Mouse (Mus musculus): ENCODE results near the gene Hoxb2. TPM values are rescaled to one million over a fixed set of nuclear protein-coding genes. Genes with fewer than 3 reads are reported as not detected.

Hoxb2 gene
- polyA plus RNA-seq, 1 experiment from 2014 or later = 36.9 TPM

DNA sequence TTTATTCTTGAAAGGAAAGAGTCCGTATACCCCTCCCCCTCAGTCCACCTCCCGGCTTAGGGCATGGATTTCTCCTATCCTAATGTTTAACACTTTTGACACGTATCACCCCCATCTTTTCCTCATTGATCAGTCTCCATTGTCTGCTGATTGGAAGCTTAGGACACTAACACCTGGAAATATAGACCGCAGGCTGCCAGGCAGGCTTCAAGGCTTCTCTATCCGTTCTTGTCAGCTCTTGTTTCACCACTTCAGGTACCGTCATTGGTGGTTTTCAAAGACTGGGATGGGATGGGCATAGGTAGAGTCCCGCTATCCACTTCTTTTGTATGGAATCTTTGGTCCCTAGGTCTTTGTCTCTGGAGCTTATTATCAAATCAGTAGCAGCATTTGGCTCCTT is 23.2 kb upstream of the Hoxb2 start:
- Histone ChIP-seq H3K27me3 (peaks cover 75% of the 10 kb centered on the region), H3K9ac (peak overlapping the region; percentile 59), H3K4me3 (peak overlapping the region; percentile 58), H3K36me3 (no peaks in the 10 kb centered on the region), H3K4me1 (peaks cover 31% of the 10 kb centered on the region), H3K27ac (peak overlapping the region; percentile 99), H3K9me3 (no peaks in the 10 kb centered on the region), H3K4me2 (peak overlapping the region; percentile 70)
- 11% methylated on average over 7 of the region's 7 CpGs for WGBS
- ATAC-seq (ENCODE audit: borderline replicate concordance, extremely low read depth, low FRiP score, low TSS enrichment) = no peak

DNA sequence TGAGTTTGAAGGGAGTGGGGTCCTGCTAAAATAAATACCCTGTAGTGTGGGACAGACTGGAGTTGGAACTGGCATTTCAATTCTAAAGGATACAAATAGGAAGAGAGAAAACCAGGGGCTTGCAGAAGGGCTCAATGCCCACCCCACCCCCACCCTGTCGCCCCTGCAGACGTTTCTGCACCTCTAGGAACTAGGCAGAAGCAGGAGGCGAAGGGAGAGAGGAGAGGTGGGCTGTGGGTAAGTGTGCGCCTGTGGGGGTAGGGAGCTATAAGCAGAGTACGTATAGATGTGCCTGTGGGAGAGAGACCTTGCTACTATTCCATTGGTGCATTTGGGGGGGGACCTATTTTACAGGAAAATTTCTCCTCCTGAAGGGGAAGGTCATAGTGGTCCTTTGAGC is 22.6 kb upstream of the Hoxb2 start:
- no peaks in the 10 kb centered on the region for H3K9me3 ChIP-seq
- H3K27ac ChIP-seq = peak overlapping the region; percentile 99
- peak overlapping the region; percentile 41 for H3K9ac ChIP-seq
- 19% methylated on average over 5 of the region's 5 CpGs for WGBS
- no peaks in the 10 kb centered on the region for H3K36me3 ChIP-seq
- H3K4me2 ChIP-seq = peak overlapping the region; percentile 70
- H3K27me3 ChIP-seq = peaks cover 72% of the 10 kb centered on the region
- peaks cover 31% of the 10 kb centered on the region for H3K4me1 ChIP-seq
- no peak for ATAC-seq (ENCODE audit: borderline replicate concordance, extremely low read depth, low FRiP score, low TSS enrichment)
- peak overlapping the region; percentile 58 for H3K4me3 ChIP-seq

DNA sequence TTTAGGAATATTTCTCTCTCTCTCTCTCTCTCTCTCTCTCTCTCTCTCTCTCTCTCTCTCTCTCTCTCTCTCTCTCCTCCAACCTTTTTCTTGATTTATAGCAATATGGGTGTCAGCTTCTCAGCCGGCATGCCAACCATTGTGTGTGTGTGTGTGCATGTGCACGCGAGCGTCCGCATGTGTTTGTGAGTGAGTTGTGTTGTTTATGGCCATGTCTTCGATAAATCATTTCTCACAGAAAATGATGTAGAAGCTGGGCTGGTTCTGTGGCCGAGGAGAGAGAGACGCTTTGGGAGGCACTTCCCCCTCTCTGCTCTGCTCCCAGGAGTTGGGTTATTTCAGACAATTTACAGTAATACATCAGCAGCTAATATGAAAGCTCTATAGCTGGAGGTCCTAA is 21.7 kb upstream of the Hoxb2 start:
- peak overlapping the region; percentile 41; the same call in 1 of the 2 replicates for H3K9ac ChIP-seq
- H3K4me2 ChIP-seq = peak overlapping the region; percentile 70
- H3K27me3 ChIP-seq = peaks cover 80% of the 10 kb centered on the region
- H3K4me1 ChIP-seq = peaks cover 31% of the 10 kb centered on the region
- H3K9me3 ChIP-seq = no peaks in the 10 kb centered on the region
- H3K27ac ChIP-seq = peak overlapping the region; percentile 99
- H3K4me3 ChIP-seq = peak overlapping the region; percentile 58
- no peaks in the 10 kb centered on the region for H3K36me3 ChIP-seq
- 21% methylated on average over 8 of the region's 8 CpGs for WGBS
- ATAC-seq (ENCODE audit: borderline replicate concordance, extremely low read depth, low FRiP score, low TSS enrichment) = no peak

DNA sequence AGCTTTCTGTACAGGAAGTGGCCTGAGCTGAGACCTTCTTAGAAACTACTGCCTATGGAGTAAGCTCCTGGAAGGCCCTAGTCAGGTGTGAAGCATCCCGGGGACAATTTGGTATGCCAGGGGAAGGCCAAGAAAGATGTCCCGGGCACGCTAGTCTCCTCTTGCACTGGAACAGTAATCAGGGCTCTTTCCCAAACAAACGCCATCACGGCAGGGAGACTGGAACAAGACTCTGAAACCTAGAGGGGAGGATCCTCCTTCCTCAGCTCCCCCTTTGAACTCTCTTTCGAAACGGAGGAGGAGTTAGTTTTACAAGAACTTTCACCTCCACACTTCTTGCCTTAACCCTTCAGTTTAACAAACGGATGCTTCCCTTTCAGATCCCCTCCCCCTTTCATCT is 18.2 kb upstream of the Hoxb2 start:
- Histone ChIP-seq H3K9me3 (no peaks in the 10 kb centered on the region), H3K27ac (peak overlapping the region; percentile 99), H3K4me3 (peak overlapping the region; percentile 48), H3K36me3 (no peaks in the 10 kb centered on the region), H3K4me2 (peak overlapping the region; percentile 80), H3K4me1 (peaks cover 51% of the 10 kb centered on the region), H3K27me3 (peaks cover 88% of the 10 kb centered on the region), H3K9ac (peak overlapping the region; percentile 54)
- WGBS = 3% methylated on average over 8 of the region's 8 CpGs
- peak; percentile 40; the same call in 1 of the 2 replicates for ATAC-seq (ENCODE audit: borderline replicate concordance, extremely low read depth, low FRiP score, low TSS enrichment)

DNA sequence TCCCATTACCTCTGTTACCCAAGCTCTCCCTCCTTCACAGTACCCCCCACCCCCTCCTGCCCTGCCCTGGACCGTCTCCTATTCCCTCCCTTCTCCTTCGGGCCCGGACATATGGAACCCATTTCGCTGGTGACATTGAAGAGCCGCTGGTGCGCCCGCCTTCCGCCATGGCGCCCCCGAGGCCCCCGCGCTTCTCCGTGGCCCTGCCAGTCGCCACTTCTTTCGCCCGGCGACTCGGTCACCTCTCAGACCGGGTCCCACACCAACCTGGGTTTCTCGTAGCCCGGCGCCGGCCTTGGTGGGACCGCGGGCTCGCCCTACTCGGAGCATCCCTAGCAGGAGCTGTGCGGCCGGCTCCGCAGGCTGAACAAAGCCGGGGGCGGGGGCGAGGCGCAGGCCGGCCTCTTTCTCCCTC is 17.7 kb upstream of the Hoxb2 start:
- WGBS = 2% methylated on average over 35 of the region's 35 CpGs
- Histone ChIP-seq H3K36me3 (no peaks in the 10 kb centered on the region), H3K9ac (peak overlapping the region; percentile 54), H3K4me1 (peaks cover 50% of the 10 kb centered on the region), H3K27ac (peak overlapping the region; percentile 99), H3K4me3 (peak overlapping the region; percentile 48), H3K9me3 (no peaks in the 10 kb centered on the region), H3K4me2 (peak overlapping the region; percentile 80), H3K27me3 (peaks cover 87% of the 10 kb centered on the region)
- ATAC-seq (ENCODE audit: borderline replicate concordance, extremely low read depth, low FRiP score, low TSS enrichment) = peak; percentile 79

DNA sequence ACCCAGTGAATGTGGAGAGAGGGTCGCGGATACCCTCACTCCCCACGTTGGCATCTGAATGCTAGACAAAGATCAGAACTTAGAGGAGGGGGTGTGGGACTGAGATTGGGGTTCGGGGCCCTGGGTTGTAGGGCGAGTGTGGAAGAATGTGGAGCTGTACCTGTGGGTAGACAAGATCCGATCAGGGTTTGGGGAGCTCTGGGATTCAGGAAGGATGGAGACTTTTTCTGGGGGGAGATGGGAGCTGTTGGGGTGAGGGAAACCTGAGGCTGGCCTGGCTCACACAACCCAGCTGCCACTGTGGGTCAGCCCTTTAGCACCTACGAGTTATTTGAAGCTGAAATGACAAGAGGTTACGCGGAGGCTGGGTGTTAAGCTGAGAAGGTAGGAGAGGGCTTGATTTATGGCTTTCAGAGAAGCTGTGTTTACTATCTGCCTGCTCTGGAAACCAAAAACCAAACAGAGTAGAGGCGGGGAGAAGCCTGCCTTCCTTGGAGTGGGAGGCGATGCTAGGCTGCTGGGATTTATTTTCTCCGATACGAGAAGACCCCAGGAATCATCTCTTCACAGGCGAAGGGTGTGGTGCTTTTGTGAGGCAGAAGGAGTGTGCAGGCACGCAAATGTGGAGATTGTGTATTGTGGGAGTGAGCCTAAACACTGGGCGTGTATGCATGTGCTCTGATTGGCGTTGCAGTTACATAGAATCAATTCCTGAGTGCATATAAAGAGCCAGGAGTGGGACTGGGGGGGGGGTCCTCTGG is 16.9 kb upstream of the Hoxb2 start:
- Histone ChIP-seq H3K4me3 (peak overlapping the region; percentile 48), H3K4me2 (peak overlapping the region; percentile 80), H3K9ac (peak overlapping the region; percentile 54), H3K27me3 (peaks cover 87% of the 10 kb centered on the region), H3K27ac (peak overlapping the region; percentile 99), H3K9me3 (no peaks in the 10 kb centered on the region), H3K36me3 (no peaks in the 10 kb centered on the region), H3K4me1 (peaks cover 56% of the 10 kb centered on the region)
- ATAC-seq (ENCODE audit: borderline replicate concordance, extremely low read depth, low FRiP score, low TSS enrichment) = no peak
- WGBS = 9% methylated on average over 17 of the region's 17 CpGs

DNA sequence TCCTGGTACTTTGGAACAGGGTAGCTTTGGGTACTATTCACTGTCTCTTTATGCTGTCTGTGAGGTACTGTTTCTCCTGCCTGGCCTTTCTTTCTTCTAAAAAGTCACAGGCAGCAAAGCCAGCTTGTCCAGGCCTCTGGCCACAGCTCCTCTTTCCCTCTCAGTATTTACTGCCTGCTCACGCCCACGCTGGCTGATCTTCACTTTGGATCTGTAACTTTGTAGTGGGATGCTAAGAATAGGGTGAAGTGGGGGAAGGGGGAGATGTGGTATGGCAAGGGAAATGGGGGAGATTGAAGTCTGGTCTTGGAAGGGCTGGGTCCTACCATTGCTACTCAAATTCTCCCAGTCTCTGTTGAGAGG is 16.3 kb upstream of the Hoxb2 start:
- WGBS = 20% methylated on average over 2 of the region's 2 CpGs
- H3K9me3 ChIP-seq = no peaks in the 10 kb centered on the region
- H3K4me1 ChIP-seq = peaks cover 62% of the 10 kb centered on the region
- H3K9ac ChIP-seq = peak overlapping the region; percentile 54
- peak overlapping the region; percentile 99 for H3K27ac ChIP-seq
- H3K4me3 ChIP-seq = peak overlapping the region; percentile 48
- peak overlapping the region; percentile 80 for H3K4me2 ChIP-seq
- no peaks in the 10 kb centered on the region for H3K36me3 ChIP-seq
- ATAC-seq (ENCODE audit: borderline replicate concordance, extremely low read depth, low FRiP score, low TSS enrichment) = no peak
- H3K27me3 ChIP-seq = peaks cover 90% of the 10 kb centered on the region

DNA sequence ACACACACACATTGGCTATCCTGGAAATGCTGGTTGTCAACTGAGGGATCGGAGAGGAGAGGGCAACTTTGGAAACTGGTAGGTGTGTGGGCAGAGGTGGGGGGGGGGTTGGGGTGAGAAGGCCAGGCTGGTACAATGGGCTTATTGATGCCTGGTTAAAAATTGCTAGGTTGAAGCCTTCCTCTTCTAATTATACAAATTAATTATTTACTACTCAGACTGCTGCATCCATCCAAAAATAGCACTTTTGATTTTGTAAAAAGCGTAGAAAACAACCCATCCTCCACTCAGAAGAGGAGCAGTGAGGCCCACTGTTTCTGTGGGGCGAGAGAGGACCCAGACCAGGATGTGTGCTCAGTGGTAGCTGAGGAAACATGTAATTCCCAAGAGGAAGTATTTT is 15.3 kb upstream of the Hoxb2 start:
- Histone ChIP-seq H3K9ac (peak overlapping the region; percentile 54), H3K9me3 (no peaks in the 10 kb centered on the region), H3K27me3 (peaks cover 84% of the 10 kb centered on the region), H3K4me3 (peak overlapping the region; percentile 48), H3K36me3 (no peaks in the 10 kb centered on the region), H3K4me2 (peak overlapping the region; percentile 80), H3K27ac (peak overlapping the region; percentile 99), H3K4me1 (peaks cover 61% of the 10 kb centered on the region)
- 18% methylated on average over 3 of the region's 3 CpGs for WGBS
- no peak for ATAC-seq (ENCODE audit: borderline replicate concordance, extremely low read depth, low FRiP score, low TSS enrichment)

DNA sequence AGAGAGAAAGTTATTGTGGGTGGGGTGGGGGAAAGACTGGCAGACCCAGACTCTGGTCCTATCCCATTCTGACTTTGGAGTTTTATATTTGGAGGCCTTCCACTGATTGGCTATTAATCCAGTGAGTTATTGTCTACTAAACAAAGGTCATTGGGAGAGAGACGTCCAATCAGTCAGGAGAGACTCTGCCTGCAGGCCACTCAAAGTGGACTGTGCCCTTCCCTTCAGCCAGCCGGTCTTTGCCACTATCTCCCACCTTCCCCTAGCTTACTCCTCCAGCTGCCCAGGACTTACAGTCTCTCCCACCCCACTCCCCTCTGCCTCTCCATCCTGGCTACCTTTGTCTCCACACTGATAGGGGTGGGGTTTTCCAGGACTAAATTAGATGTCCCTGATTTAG is 13.7 kb upstream of the Hoxb2 start:
- H3K4me2 ChIP-seq = peak overlapping the region; percentile 80
- peak overlapping the region; percentile 48 for H3K4me3 ChIP-seq
- peak overlapping the region; percentile 99 for H3K27ac ChIP-seq
- no peak for ATAC-seq (ENCODE audit: borderline replicate concordance, extremely low read depth, low FRiP score, low TSS enrichment)
- WGBS = 18% methylated on average over 2 of the region's 2 CpGs
- no peaks in the 10 kb centered on the region for H3K36me3 ChIP-seq
- peak overlapping the region; percentile 10 for H3K9ac ChIP-seq
- peaks cover 48% of the 10 kb centered on the region for H3K4me1 ChIP-seq
- peaks cover 72% of the 10 kb centered on the region for H3K27me3 ChIP-seq
- no peaks in the 10 kb centered on the region for H3K9me3 ChIP-seq

DNA sequence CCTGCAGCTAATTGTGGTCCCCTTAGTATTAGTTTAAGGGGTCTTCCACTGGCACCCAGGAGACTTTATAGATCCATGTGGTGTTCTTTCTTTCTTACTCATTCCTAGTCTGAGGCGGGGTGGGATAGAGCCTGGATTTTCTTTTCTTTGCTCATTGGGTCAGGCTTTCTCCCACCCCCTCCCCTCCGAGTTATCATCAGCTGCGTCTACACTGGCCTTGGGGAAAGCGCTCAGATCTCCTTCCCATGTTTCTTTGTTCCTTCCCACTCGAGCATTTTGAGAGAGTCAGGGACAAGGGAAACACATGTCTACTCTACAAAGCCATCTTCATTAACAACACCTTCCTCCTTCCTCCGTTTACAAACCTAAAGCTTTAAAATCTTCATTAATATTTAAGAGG is 13.3 kb upstream of the Hoxb2 start:
- 10% methylated on average over 6 of the region's 6 CpGs for WGBS
- H3K36me3 ChIP-seq = no peaks in the 10 kb centered on the region
- peaks cover 44% of the 10 kb centered on the region for H3K4me1 ChIP-seq
- peaks cover 72% of the 10 kb centered on the region for H3K27me3 ChIP-seq
- no peaks in the 10 kb centered on the region for H3K9me3 ChIP-seq
- ATAC-seq (ENCODE audit: borderline replicate concordance, extremely low read depth, low FRiP score, low TSS enrichment) = no peak
- peak overlapping the region; percentile 10 for H3K9ac ChIP-seq
- H3K4me3 ChIP-seq = peak overlapping the region; percentile 48
- peak overlapping the region; percentile 99 for H3K27ac ChIP-seq
- H3K4me2 ChIP-seq = peak overlapping the region; percentile 80

DNA sequence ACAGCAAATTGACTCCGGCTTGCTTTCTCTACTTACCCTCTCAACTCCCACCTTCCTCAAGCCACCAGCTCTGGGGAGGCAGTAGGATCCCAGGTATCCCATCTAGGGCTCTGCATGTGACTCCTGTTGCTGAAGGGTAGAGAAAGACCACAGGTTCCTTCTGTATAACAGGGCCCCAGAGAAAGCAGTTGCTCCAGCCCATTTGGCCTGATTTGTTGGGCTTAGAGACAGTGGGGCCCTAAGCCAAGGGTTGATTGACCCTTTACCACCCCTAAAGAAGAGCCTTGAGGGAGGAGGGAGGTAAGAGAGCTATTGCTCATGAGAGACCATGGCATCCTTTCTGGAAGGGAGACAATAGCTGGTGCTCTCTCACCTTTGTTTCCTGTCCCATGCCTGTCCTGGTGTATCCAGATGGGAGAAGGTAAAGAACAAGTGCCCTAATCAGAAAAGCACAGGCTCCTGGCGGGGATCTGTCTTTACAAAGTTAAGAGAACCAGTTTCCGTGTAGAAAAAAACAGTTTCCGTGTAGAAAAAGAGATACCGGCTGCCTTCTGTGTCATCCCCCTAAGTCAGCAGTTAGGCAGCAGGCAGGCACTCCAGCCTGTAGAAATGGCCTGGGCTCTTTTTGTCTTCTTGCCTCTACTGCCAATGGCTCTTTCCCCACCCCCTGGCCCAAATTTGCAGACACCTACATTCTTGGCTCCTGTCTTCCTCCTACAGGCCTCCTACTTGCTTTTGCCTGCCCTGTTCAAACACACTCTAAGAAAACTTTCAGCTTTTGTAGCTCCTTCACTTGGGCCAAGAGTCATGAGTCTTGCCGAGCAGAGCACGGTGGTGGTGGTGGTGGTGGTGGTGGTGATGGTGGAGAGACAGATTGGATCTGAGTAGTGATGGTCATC is 11.1 kb upstream of the Hoxb2 start:
- no peak for ATAC-seq (ENCODE audit: borderline replicate concordance, extremely low read depth, low FRiP score, low TSS enrichment)

More for the DNA sequence above, 11.1 kb upstream of the Hoxb2 start:
- Histone ChIP-seq H3K4me3 (peak overlapping the region; percentile 48), H3K4me1 (peaks cover 46% of the 10 kb centered on the region), H3K9me3 (no peaks in the 10 kb centered on the region), H3K27me3 (peaks cover 72% of the 10 kb centered on the region), H3K27ac (peak overlapping the region; percentile 99), H3K36me3 (no peaks in the 10 kb centered on the region), H3K4me2 (peak overlapping the region; percentile 80), H3K9ac (peak overlapping the region; percentile 32)
- 27% methylated on average over 7 of the region's 7 CpGs for WGBS
